Mouse (Mus musculus) layer of hippocampus, adult 2 months (tissue): Measurements from ENCODE around the gene Clca2. TPM values are rescaled to one million over a fixed set of nuclear protein-coding genes. Genes with fewer than 3 reads are reported as not detected.
A peak's percentile ranks its signal among the peaks of the same experiment; 100 is the strongest.
"Not testable (repeated sequence)": the region's sequence is repeated elsewhere in the genome, so short reads cannot be mapped to it uniquely, and the experiment has no call there.

ENCODE experiments used
- DNase-seq, 2 experiments: peaks; one replicate each; pipeline ENCODE4 v3.0.0; 2022; ENCODE audit warnings: low spot score in 2 of 2
- H3K27ac ChIP-seq: fragments of 200-600 bp; 2 replicates; pipeline ENCODE4 v1.8.1; 2022
- H3K4me3 ChIP-seq: fragments of 200-600 bp; 2 replicates; pipeline ENCODE4 v1.8.1; 2022; ENCODE audit warnings: mild to moderate bottlenecking
- CTCF ChIP-seq: fragments of 200-600 bp; conservative IDR thresholded peaks from 2 replicates; pipeline ENCODE4 v1.8.1; 2022; ENCODE audit warnings: antibody characterized with exemption, mild to moderate bottlenecking, moderate library complexity
- total RNA-seq, 2 experiments: library from RNA; stranded (reverse); gene quantifications; 2 replicates each; pipeline ENCODE4 v1.2.3; 2021

The Clca2 gene
- total RNA-seq, 2 experiments from 2014 or later, result not detected

GRCm38 (mm10) chr3:145115169-145115568 lies 15.9 kb upstream of the Clca2 start:
- Histone ChIP-seq H3K4me3 (no peak overlapping the region), H3K27ac (no peak overlapping the region)
- DNase-seq, result no peak
- no peak for TF ChIP-seq CTCF

GRCm38 (mm10) chr3:145105773-145106504 lies 6.7 kb upstream of the Clca2 start:
- DNase-seq, result no peak
- peak; percentile 41 for TF ChIP-seq CTCF
- H3K4me3 ChIP-seq, result no peak overlapping the region

GRCm38 (mm10) chr3:145105076-145105772 lies 6.0 kb upstream of the Clca2 start:
- Histone ChIP-seq H3K27ac (no peak overlapping the region), H3K4me3 (no peak overlapping the region)
- no peak for DNase-seq
- no peak for TF ChIP-seq CTCF

More at GRCm38 (mm10) chr3:145105773-145106504, 6.7 kb upstream of the Clca2 start:
- no peak overlapping the region for H3K27ac ChIP-seq

- DNase-seq, result no peak
- Histone ChIP-seq H3K27ac (no peak overlapping the region), H3K4me3 (no peak overlapping the region)
- TF ChIP-seq CTCF, result no peak
Observed at GRCm38 (mm10) chr3:145103770-145104169, 4.5 kb upstream of the Clca2 start.

GRCm38 (mm10) chr3:145103321-145103720 lies 4.1 kb upstream of the Clca2 start:
- Histone ChIP-seq H3K27ac (no peak overlapping the region), H3K4me3 (no peak overlapping the region)
- no peak for TF ChIP-seq CTCF
- no peak for DNase-seq

GRCm38 (mm10) chr3:145101891-145102555 lies 2.8 kb upstream of the Clca2 start:
- no peak for DNase-seq

GRCm38 (mm10) chr3:145087857-145088598 lies 11.2 kb downstream of the Clca2 start:
- Histone ChIP-seq H3K4me3 (no peak overlapping the region), H3K27ac (no peak overlapping the region)
- DNase-seq, result no peak
- no peak for TF ChIP-seq CTCF

More at GRCm38 (mm10) chr3:145101891-145102555, 2.8 kb upstream of the Clca2 start:
- no peak overlapping the region for H3K27ac ChIP-seq
- no peak overlapping the region for H3K4me3 ChIP-seq
- no peak for TF ChIP-seq CTCF

GRCm38 (mm10) chr3:145086180-145086579 lies 13.1 kb downstream of the Clca2 start:
- no peak overlapping the region for H3K27ac ChIP-seq
- H3K4me3 ChIP-seq, result no peak overlapping the region
- DNase-seq, result no peak
- no peak for TF ChIP-seq CTCF

GRCm38 (mm10) chr3:145083081-145083480 lies 16.2 kb downstream of the Clca2 start:
- no peak for DNase-seq
- Histone ChIP-seq H3K4me3 (no peak overlapping the region), H3K27ac (no peak overlapping the region)
- TF ChIP-seq CTCF, result no peak

- DNase-seq, result no peak
- Histone ChIP-seq H3K4me3 (no peak overlapping the region), H3K27ac (no peak overlapping the region)
- no peak for TF ChIP-seq CTCF
Observed at GRCm38 (mm10) chr3:145080904-145081303, 18.3 kb downstream of the Clca2 start.

- no peak for DNase-seq
- Histone ChIP-seq H3K4me3 (no peak overlapping the region), H3K27ac (no peak overlapping the region)
- TF ChIP-seq CTCF, result no peak
Observed at GRCm38 (mm10) chr3:145078405-145078804, 20.8 kb downstream of the Clca2 start.

- no peak overlapping the region for H3K4me3 ChIP-seq
- DNase-seq, result no peak
- TF ChIP-seq CTCF, result no peak
Observed at GRCm38 (mm10) chr3:145072339-145072738, 26.9 kb downstream of the Clca2 start.

GRCm38 (mm10) chr3:145068964-145069363 lies 30.3 kb downstream of the Clca2 start:
- H3K27ac ChIP-seq, result no peak overlapping the region
- H3K4me3 ChIP-seq, result no peak overlapping the region
- no peak for DNase-seq
- no peak for TF ChIP-seq CTCF

More at GRCm38 (mm10) chr3:145072339-145072738, 26.9 kb downstream of the Clca2 start:
- no peak overlapping the region for H3K27ac ChIP-seq

- not testable (repeated sequence) for H3K4me3 ChIP-seq, H3K27ac ChIP-seq, DNase-seq
Observed at GRCm38 (mm10) chr3:145055138-145055537, 44.1 kb downstream of the Clca2 start.
